Mouse (Mus musculus): Measurements from ENCODE around the gene Kcnk18.

GRCm38 (mm10) chr19:59265907-59266306 is 46.9 kb downstream of the Kcnk18 start:
- TF ChIP-seq POLR2A (IDR thresholded peaks at IDR 0.05; ENCODE audit: insufficient read depth, low read depth, low read length), result no peak
- no peak for TF ChIP-seq CTCF (IDR thresholded peaks at IDR 0.05; ENCODE audit: insufficient read depth, low read depth, low read length)

Measured in olfactory bulb, adult 2 months (tissue).